Mouse (Mus musculus): ENCODE data around the gene Gyg. TPM values are rescaled to one million over a fixed set of nuclear protein-coding genes. Genes with fewer than 3 reads are reported as not detected.

The Gyg gene
- polyA plus RNA-seq (2015; fragmentation: Nextera tagmentation; extraction: Ambion mirVana): 463 and 501 TPM in 2 replicates

DNA sequence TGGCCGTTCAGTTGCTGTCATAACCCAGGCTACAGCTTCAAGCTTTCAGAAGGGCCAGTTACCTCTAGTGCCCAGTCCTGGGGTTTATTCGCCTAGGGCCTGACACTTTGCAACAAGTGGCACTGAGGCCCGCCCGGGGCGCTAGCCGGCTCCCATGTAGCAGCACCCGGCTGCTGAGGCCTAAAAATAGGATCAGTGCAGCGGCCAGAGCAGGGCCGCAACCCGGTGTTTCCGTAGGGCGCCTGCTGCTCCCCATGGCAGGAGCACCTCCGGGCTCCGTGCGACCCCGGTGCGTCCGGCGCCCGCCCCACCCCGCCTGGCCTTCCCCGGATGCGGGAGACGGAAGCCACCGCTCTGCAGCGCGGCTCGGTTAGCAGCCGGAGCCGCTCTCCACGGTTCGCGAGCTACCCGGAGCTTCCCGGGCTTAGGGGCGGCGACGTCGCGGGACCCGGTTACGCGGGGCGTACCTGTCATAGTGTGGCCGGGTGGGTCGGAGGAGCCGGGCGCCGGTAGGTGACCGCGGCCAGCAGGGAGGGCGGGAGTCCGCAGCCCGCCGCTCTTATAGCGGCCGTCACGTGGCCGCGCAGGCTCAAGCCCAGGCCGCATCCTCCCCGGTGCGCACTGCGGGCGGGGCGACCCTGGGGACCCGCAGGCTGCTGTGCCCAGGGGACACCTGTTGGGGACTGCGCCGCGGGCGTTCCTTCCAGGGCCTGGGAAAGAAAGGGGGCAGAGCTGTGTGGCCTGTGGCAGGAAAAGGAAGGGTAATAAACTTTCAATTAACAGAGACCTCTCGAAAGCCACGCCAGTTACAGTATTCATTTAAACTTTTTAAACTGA lies at the start of gene Gyg:
Gene Gyg, minus strand, starts transcription at position 787 of the 837 bp plus-strand sequence.
- peak; percentile 96 for ATAC-seq (replicated peaks; ENCODE audit: insufficient number of reproducible peaks, insufficient read depth, low FRiP score, low read depth)
- WGBS: under 1% methylated on average over 73 of the region's 73 CpGs
- H3K36me3 ChIP-seq: peaks cover 13% of the 10 kb centered on the region; the same call in 1 of the 2 replicates
- peak within 1 kb of the TSS; percentile 80 for H3K4me2 ChIP-seq
- peaks cover 13% of the 10 kb centered on the region; the same call in 1 of the 2 replicates for H3K4me1 ChIP-seq (replicated peaks)
- peak within 1 kb of the TSS; percentile 98 for H3K9ac ChIP-seq
- no peaks in the 10 kb centered on the region for H3K27me3 ChIP-seq
- H3K9me3 ChIP-seq (replicated peaks): no peaks in the 10 kb centered on the region
- peak within 1 kb of the TSS; percentile 97 for H3K4me3 ChIP-seq
- H3K27ac ChIP-seq: peak within 1 kb of the TSS; percentile 97

DNA sequence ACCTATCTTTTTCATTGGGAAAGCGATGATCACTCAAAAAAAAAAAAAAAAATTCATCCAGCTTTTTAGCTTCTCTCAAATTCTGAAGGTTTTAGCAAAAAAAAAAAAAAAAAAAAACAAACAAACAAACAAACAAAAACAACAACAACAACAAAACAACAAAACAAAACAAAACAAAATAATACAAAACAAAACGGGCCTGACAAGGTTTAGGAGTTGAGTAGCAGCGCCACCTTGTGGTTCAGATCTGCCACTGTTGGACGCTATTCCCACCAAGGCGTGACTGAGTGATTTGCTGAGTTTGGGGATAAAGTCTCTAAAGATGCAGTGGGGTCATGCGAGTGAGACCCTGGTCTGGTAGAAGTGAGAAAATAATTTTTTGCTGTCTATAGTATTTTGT lies 43.8 kb upstream of the Gyg start:
- H3K27me3 ChIP-seq: no peaks in the 10 kb centered on the region
- WGBS: 26% methylated on average over 6 of the region's 6 CpGs
- H3K4me2 ChIP-seq: no peak overlapping the region
- H3K9me3 ChIP-seq (replicated peaks): no peaks in the 10 kb centered on the region
- no peak for ATAC-seq (replicated peaks; ENCODE audit: insufficient number of reproducible peaks, insufficient read depth, low FRiP score, low read depth)
- no peak overlapping the region for H3K27ac ChIP-seq
- H3K4me1 ChIP-seq (replicated peaks): peaks cover 7% of the 10 kb centered on the region; the same call in 1 of the 2 replicates
- no peaks in the 10 kb centered on the region for H3K36me3 ChIP-seq
- H3K4me3 ChIP-seq: no peak overlapping the region
- H3K9ac ChIP-seq: no peak overlapping the region

DNA sequence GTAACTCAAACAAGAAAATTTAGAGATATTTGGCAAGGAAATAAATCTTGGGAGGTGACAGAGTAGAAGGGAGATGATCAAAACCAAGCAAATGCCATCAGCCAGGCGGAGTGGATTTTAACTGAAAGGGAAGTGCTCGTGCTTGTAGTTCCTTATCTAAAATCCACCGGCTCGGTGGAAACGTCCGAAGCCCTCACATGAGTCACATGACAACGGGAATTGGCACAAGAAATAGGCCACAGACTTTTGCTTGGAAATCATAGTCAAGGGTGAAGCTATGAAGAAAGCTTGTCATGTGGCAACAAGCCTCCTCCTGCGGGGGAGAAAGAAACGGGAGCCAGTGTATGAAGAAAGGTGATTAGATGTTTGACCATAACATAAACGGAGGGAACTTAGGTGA lies 42.8 kb upstream of the Gyg start:
- Histone ChIP-seq H3K4me3 (no peak overlapping the region), H3K4me1 (replicated peaks) (peaks cover 7% of the 10 kb centered on the region; the same call in 1 of the 2 replicates), H3K9me3 (replicated peaks) (no peaks in the 10 kb centered on the region), H3K9ac (no peak overlapping the region), H3K4me2 (0 out of 2 replicates have a peak overlapping the region, but pooled peaks have one; percentile 2), H3K36me3 (no peaks in the 10 kb centered on the region), H3K27ac (no peak overlapping the region), H3K27me3 (no peaks in the 10 kb centered on the region)
- WGBS: 37% methylated on average over 10 of the region's 10 CpGs
- no peak for ATAC-seq (replicated peaks; ENCODE audit: insufficient number of reproducible peaks, insufficient read depth, low FRiP score, low read depth)

DNA sequence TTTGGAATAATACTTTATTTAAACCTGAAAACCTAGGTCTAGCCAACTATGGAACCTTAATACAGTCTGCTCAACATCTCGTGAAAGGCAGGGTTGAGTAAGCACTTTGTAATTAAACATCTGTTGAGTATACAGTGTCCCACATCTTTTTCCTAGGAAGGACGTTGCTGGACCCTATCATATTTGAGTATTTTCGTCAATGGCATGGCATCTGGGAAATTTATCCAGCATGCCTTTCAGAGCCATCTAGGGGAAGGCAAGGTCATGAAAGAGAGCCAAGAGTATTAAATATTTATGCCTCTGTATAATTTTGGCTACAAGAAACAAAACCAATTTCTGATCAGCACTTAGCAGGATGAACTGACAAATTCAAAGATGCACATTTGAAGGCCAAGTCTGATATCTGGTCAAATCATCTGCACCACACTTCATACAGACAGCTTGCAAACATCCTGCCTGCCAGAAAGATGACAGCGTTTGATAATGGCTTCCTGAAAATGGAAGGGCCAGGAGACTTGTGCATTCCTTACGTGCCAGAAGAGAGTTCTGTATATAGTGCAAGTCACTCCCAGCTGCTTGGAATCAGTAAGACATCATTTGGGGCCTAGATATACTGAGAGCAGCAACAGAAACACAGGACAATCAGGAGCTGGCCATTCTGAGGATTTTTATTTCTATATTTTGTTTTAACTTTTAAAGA lies 34.0 kb upstream of the Gyg start:
- no peaks in the 10 kb centered on the region for H3K27me3 ChIP-seq
- no peak overlapping the region for H3K4me2 ChIP-seq
- peak overlapping the region; percentile 60 for H3K27ac ChIP-seq
- no peak overlapping the region for H3K4me3 ChIP-seq
- H3K9me3 ChIP-seq (replicated peaks): no peaks in the 10 kb centered on the region
- H3K36me3 ChIP-seq: no peaks in the 10 kb centered on the region
- 16% methylated on average over 5 of the region's 5 CpGs for whole genome bisulfite sequencing
- peaks cover 5% of the 10 kb centered on the region; the same call in 1 of the 2 replicates for H3K4me1 ChIP-seq (replicated peaks)
- ATAC-seq (replicated peaks; ENCODE audit: insufficient number of reproducible peaks, insufficient read depth, low FRiP score, low read depth): 0 out of 2 replicates have a peak, but pooled peaks have one; percentile 27
- no peak overlapping the region for H3K9ac ChIP-seq

DNA sequence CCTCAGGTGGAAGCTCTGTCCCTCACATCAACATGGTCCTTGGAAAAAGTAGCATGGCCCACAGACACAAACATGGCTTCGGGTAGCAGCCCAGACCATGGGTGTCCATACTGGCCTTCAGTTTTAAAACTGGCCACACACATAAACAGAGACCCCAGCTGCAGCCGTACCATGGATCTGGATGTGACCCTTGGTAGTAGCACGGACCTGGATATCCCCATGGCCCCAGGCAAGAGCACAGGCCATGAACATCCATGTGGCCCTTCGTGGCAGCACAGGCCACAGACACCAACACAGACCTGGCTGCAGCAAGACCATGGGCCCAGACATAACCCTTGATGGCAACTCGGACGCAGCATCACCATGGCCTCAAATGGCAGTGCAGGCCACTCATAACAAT lies 17.3 kb upstream of the Gyg start:
- no peak for ATAC-seq (replicated peaks; ENCODE audit: insufficient number of reproducible peaks, insufficient read depth, low FRiP score, low read depth)
- H3K9ac ChIP-seq: no peak overlapping the region
- 81% methylated on average over 6 of the region's 6 CpGs for WGBS

DNA sequence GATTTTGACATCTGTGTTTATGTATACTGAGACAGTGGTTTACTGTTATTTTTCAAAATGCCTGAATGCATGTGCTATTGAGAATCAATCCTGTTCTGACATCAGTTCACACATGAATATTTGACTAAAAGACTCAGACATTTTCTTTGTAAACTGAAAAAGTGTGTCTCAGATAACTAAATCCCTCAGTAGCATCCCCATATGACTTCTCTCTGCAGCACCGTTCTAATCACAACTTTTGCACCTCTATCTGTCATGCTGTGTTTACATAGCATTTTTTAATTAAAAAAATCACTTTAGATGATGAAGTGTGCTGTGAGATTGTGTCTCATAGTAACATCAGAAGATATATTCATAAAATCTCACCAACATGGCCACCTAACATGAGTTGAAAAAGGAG lies 12.4 kb upstream of the Gyg start:
- WGBS: 57% methylated on average over 1 of the region's 1 CpGs
- ATAC-seq (replicated peaks; ENCODE audit: insufficient number of reproducible peaks, insufficient read depth, low FRiP score, low read depth): no peak
- H3K4me3 ChIP-seq: no peak overlapping the region
- H3K9me3 ChIP-seq (replicated peaks): no peaks in the 10 kb centered on the region
- no peak overlapping the region for H3K4me2 ChIP-seq
- H3K36me3 ChIP-seq: no peaks in the 10 kb centered on the region
- H3K4me1 ChIP-seq (replicated peaks): no peaks in the 10 kb centered on the region
- H3K9ac ChIP-seq: no peak overlapping the region
- no peak overlapping the region for H3K27ac ChIP-seq
- no peaks in the 10 kb centered on the region for H3K27me3 ChIP-seq

More for the DNA sequence above, 17.3 kb upstream of the Gyg start:
- H3K27ac ChIP-seq: no peak overlapping the region
- H3K36me3 ChIP-seq: no peaks in the 10 kb centered on the region
- H3K4me2 ChIP-seq: no peak overlapping the region
- H3K4me3 ChIP-seq: no peak overlapping the region
- H3K4me1 ChIP-seq (replicated peaks): no peaks in the 10 kb centered on the region
- H3K9me3 ChIP-seq (replicated peaks): no peaks in the 10 kb centered on the region
- no peaks in the 10 kb centered on the region for H3K27me3 ChIP-seq

DNA sequence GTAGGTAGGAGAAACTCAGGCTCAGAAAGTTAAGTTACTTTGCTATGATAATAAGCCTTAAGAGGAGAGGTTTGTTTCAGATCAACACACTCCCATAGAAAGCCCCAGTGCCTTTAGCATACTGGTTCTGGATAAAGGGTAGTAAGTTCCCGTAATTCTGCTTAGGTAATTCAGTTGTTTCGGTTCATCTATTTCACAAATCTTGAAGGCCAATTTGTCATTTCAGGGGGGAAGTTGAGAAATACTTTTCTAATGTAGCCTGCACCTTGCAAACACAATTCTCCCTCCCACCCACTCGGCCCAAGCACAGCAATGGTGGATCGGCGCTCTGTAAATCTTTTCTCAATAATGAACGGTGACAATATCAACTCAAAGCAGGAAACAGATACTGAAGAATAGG lies 359 bp upstream of the Gyg start:
- Histone ChIP-seq H3K9ac (peak overlapping the region; percentile 98), H3K4me2 (peak overlapping the region; percentile 80), H3K4me3 (peak overlapping the region; percentile 97), H3K36me3 (peaks cover 7% of the 10 kb centered on the region; the same call in 1 of the 2 replicates), H3K27ac (peak overlapping the region; percentile 97), H3K4me1 (replicated peaks) (peaks cover 11% of the 10 kb centered on the region; the same call in 1 of the 2 replicates), H3K27me3 (no peaks in the 10 kb centered on the region), H3K9me3 (replicated peaks) (no peaks in the 10 kb centered on the region)
- WGBS: 74% methylated on average over 6 of the region's 6 CpGs
- ATAC-seq (replicated peaks; ENCODE audit: insufficient number of reproducible peaks, insufficient read depth, low FRiP score, low read depth): no peak

DNA sequence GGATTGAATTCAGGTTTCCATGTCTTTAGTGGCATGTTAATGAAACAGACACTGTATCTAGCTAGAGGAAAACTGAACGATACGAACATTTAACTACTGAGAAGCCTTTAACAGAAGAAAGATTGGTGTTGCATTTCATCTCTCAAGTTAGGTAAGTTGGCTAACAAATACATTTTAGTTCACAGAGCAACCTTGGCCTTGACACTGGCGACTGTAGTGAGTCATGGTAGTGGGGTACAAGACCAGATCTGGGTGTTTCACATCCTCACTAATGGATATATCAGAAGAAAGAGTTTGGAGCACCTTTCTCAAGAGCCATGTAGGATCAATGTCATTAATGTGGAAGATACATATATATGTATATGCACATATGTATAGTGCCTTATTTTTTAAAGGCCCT lies 3.5 kb downstream of the Gyg start:
- peak overlapping the region; percentile 10; the same call in 1 of the 2 replicates for H3K27ac ChIP-seq
- ATAC-seq (replicated peaks; ENCODE audit: insufficient number of reproducible peaks, insufficient read depth, low FRiP score, low read depth): no peak
- no peaks in the 10 kb centered on the region for H3K9me3 ChIP-seq (replicated peaks)
- WGBS: 67% methylated on average over 3 of the region's 3 CpGs
- peak overlapping the region; percentile 80 for H3K4me2 ChIP-seq
- peaks cover 31% of the 10 kb centered on the region for H3K36me3 ChIP-seq
- no peaks in the 10 kb centered on the region for H3K27me3 ChIP-seq
- no peak overlapping the region for H3K4me3 ChIP-seq
- peaks cover 36% of the 10 kb centered on the region for H3K4me1 ChIP-seq (replicated peaks)
- H3K9ac ChIP-seq: 0 out of 2 replicates have a peak overlapping the region, but pooled peaks have one; percentile 2

DNA sequence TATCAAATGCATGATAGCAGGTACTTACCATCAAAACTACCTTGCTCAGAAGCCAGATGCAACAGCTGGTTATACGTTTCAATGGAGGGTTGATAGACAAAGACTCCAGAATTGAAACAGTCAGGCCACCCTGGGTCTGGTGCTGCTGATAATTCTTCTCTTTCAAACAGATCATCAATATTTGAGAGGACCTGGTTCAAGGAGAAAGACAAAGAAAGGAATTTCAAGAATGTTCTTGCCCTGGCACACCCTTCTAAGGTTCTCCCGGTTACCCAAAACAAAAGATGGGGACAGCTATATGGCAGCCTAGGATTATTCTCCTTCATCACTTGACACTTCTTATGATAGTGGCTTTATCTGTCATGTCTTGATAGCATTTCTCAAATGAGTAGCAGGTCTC lies 4.6 kb downstream of the Gyg start:
- 36% methylated on average over 2 of the region's 2 CpGs for WGBS
- no peaks in the 10 kb centered on the region for H3K27me3 ChIP-seq
- H3K36me3 ChIP-seq: peaks cover 31% of the 10 kb centered on the region
- no peak for ATAC-seq (replicated peaks; ENCODE audit: insufficient number of reproducible peaks, insufficient read depth, low FRiP score, low read depth)
- H3K27ac ChIP-seq: peak overlapping the region; percentile 85
- peak overlapping the region; percentile 7; the same call in 1 of the 2 replicates for H3K4me2 ChIP-seq
- no peaks in the 10 kb centered on the region for H3K9me3 ChIP-seq (replicated peaks)
- H3K9ac ChIP-seq: no peak overlapping the region
- peaks cover 43% of the 10 kb centered on the region for H3K4me1 ChIP-seq (replicated peaks)
- H3K4me3 ChIP-seq: no peak overlapping the region

DNA sequence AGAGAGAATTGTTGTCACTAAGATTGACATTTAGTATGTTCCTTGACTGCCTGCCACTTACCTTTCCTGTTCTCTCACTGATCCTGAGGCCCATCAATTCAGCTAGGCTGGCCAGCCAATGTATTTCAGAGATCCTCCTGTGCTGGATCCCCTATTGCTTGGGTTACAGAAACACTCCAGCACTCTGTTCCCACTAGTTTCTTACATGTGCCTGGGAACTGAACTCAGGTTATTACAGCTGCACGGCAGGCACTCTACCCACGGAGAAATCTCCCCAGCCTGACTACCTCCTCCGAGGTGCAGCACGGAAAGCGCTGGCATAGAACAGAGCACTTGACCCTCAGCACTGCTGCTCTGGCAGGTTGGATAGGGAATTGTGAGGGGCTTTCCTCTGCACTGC lies 7.5 kb downstream of the Gyg start:
- Histone ChIP-seq H3K4me3 (no peak overlapping the region), H3K36me3 (peaks cover 35% of the 10 kb centered on the region), H3K27ac (peak overlapping the region; percentile 85), H3K9ac (peak overlapping the region; percentile 25; the same call in 1 of the 2 replicates), H3K4me2 (peak overlapping the region; percentile 39; the same call in 1 of the 2 replicates), H3K4me1 (replicated peaks) (peaks cover 57% of the 10 kb centered on the region), H3K27me3 (no peaks in the 10 kb centered on the region), H3K9me3 (replicated peaks) (no peaks in the 10 kb centered on the region)
- WGBS: 49% methylated on average over 5 of the region's 5 CpGs
- ATAC-seq (replicated peaks; ENCODE audit: insufficient number of reproducible peaks, insufficient read depth, low FRiP score, low read depth): no peak

DNA sequence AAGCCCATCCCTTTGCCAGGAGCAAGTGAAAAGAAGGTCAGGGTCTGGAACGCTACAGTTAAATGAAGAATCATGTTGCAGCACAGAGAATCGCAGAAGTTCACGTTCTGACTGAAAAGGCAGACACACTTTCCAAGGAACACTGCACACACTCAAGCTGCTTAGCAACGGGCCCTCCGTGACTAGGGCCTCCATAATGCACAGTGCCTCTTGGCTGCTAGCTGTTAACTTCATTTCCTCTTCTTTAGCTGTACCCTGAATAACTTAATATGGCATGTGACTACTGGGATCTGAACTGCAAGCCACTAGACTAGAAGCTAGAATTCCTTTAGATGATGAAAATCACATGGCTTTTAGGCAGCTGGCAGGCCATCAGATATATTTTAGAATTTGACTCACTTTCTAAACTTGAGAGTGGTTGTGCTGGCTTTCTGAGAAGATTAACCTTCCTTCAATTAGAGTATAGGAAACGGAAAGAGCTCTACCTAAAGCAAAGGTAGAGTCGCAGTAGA lies 8.2 kb downstream of the Gyg start:
- 38% methylated on average over 7 of the region's 7 CpGs for WGBS
- H3K4me2 ChIP-seq: no peak overlapping the region
- peaks cover 35% of the 10 kb centered on the region for H3K36me3 ChIP-seq
- no peak overlapping the region for H3K9ac ChIP-seq
- H3K4me3 ChIP-seq: no peak overlapping the region
- H3K27ac ChIP-seq: peak overlapping the region; percentile 85
- H3K9me3 ChIP-seq (replicated peaks): no peaks in the 10 kb centered on the region
- ATAC-seq (replicated peaks; ENCODE audit: insufficient number of reproducible peaks, insufficient read depth, low FRiP score, low read depth): no peak
- H3K4me1 ChIP-seq (replicated peaks): peaks cover 58% of the 10 kb centered on the region
- no peaks in the 10 kb centered on the region for H3K27me3 ChIP-seq
